Mouse (Mus musculus): ENCODE results near the gene Usp54.

GRCm38 (mm10) chr14:20661661-20662331 is 20.9 kb upstream of the Usp54 start:
- TF ChIP-seq CTCF (IDR thresholded peaks at IDR 0.05; ENCODE audit: extremely low read depth, insufficient read depth, insufficient read length, insufficient replicate concordance) = no peak
- TF ChIP-seq POLR2A (IDR thresholded peaks at IDR 0.05; ENCODE audit: low read depth, low read length) = no peak

Measured in spleen, adult 2 months (tissue).